Mouse (Mus musculus) forelimb bud, embryonic 11.5 days (tissue): Measurements from ENCODE around the gene Chst12.
"Not testable (repeated sequence)": the region's sequence is repeated elsewhere in the genome, so short reads cannot be mapped to it uniquely, and the experiment has no call there.

Experiments used
- DNase-seq: peaks from one replicate; pipeline ENCODE4 v3.0.0-alpha.2; 2012; ENCODE audit warnings: low read depth, low spot score

Chst12 gene

GRCm38 (mm10) chr5:140505208-140505780 lies at the start of gene Chst12:
Gene Chst12 (plus strand): TSS chr5:140505550.
- DNase-seq = peak; percentile 100

DNA sequence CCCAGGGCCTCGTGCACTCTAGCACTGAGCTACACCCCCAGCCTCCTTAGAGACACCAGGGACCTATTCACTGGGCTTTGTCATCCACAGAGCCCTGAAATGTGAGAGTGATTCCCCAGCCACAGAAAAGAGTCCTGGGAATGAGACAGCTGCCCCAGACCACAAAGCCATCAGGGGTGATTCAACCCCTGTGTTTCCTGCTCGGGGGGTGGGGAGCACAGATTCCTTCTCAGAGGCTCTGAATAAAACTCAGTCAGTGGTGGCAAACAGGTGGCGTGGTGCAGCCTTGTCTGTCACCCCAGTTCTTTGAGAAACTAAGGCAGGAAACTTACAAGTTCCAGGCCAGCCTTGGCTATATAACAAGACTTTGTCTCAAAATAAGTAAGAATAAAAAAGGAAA lies 43.9 kb upstream of the Chst12 start:
- DNase-seq = no peak

DNA sequence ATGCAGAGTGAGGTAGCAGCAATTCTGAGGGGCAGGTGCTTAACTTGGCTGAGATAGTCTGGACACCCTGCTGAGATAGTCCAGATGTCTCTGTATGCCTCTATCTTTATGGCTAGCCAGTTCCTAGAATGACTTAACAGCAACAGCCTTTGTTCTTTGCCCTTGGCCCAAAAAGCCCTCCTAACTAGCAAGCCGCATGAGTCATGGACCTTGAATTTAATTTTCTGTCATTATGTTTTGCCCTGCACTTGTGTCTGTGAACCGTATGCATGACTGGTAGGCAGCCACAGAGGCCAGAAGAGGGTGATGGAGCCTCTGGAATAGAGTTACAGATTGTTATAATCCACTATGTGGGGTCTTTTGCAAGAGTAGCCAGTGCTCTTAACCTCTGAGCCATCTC lies 42.2 kb upstream of the Chst12 start:
- DNase-seq = not testable (repeated sequence)

GRCm38 (mm10) chr5:140464943-140465342 lies 40.4 kb upstream of the Chst12 start:
- DNase-seq = no peak

DNA sequence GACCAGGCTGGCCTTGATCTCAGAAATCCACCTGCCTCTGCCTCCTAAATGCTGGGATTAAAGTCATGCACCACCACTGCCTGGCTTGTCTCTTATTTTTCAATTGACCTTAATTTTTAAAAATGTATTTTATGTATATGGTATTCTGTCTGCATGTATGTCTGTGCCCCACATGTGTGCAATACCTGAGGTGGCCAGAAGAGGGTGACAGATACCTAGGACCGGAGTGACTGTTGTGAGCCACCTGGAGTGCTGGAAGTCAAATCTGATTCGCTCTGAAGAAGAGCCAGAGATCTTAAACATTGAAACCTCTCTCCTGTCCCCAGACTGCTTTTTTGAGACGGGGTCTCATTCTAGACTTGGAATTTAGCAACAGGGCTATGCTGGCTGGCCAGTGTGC lies 33.0 kb upstream of the Chst12 start:
- DNase-seq = no peak

DNA sequence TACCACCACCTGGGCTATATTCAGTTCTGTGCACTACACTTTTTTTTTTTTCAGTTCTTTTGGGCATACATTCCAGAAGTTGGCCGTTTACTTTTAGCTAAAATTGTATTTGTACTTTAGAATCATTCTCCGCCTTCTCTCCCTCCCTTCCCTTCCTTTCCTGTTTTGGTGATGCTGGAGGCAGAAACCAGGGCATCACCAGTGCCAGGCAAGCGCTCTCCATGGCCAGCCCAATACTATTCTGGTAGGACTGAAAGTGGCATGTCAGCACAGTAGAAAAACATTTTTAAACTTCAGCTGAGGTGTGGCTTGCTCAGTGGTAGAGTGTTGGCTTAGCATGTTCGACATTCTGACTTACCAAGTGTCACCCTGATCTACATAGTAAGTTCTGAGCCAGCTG lies 23.9 kb upstream of the Chst12 start:
- DNase-seq = no peak

DNA sequence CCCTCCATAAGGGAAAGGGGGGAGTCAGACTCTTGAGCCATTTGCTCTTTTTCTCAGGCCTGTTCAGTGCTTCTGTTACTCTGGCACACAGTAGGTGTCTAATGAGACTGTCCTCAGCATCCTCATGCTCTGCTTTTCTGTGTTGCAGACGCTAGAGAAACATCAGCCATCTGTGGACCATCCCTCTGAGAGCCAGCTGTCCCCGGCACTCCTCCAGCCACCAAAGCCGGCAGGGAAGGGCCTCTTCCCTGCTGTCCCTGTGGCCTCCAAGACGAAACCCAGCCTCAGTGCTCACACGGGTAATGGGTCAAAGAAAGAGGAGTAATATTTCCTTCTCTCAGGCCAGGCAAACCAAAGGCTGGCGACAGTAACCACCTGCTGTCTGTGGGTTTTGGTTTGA lies 14.2 kb upstream of the Chst12 start:
- no peak for DNase-seq

DNA sequence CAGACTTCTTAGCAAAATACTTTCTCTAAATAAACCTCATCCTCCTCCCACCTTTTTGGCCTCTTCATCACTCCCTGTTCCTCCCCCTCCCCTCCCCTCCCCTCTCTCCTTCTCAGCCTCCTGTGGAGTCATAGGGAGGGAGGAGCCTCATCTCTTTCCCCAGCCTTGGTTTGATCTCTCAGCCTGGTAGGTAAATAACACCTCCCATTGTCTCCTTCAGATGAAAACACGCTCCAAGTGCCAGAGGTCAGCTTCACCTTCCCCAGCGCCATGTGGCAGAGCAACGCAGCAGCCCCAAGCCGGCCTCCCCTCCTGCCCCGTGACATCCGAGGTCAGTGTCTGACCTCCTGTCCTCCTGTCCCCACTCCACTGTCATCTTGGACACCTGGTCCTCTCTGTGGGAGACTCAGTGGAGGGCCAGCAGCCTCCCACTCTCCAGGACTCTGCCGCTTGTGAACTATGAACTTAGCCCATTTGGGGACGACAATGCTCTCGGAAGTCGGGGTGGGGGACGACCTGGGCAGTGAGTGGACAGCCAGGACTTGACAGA lies 12.6 kb upstream of the Chst12 start:
- no peak for DNase-seq

- no peak for DNase-seq
These were observed 7.2 kb upstream of the Chst12 start for GRCm38 (mm10) chr5:140498176-140498575.

GRCm38 (mm10) chr5:140500736-140501135 lies 4.6 kb upstream of the Chst12 start:
- no peak for DNase-seq

DNA sequence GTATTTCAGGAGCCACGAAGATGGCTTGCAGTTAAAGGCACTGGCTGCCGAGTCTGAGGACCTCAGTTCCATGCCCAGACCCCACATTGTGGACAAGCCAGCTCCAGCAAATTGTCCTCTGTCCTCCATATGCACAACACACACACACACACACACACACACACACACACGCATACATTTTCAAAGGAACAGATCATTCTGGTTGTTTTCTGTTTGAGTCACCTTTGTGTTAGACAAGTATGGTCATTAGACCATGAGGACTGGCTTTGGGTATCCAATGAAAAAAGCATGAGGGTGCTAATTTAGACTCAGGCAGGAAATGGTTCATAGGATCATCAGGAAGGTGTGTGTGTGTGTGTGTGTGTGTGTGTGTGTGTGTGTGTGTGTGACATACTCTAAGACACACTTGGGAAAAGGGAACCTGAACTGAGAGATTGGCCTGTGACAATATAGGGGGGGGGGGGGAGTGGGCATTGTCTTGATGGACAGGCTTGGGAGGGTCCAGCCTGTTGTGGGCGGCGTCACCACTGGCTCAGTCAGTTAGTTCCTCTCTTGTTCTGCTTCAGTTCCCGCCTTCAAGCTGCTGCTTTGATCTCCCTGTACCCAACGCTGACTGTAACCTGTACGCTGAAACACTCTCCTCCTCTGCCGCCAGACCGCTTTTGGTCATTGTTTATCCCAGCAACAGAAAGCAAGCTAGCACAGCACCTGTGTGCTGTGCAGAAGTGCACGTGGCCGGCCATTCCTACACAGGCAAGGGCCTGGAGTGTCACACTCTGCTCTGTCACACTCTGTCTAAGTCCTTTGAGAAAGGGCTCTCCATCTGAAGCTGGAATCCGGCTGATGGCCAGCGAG lies 3.1 kb upstream of the Chst12 start:
- DNase-seq = peak; percentile 44

DNA sequence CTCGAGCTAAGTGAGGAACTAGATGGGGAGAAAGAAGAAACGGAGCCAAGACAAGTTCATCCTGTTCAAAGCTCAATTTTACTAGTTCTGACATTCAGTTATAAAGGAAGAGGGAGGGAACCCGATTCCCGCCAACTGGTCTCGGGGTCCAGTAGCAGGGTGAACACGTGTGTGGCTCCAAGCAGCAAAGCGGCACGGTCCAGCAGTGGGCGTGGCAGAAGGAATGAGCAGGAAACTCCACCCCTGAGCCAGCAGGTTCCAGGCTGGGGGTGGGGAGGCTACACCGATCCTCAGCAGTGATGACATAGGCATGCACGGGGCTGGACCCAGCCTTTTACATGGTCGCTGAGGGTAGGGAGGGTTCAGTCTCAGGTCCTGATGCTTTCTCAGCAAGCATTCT lies 2.4 kb upstream of the Chst12 start:
- DNase-seq = peak; percentile 58

DNA sequence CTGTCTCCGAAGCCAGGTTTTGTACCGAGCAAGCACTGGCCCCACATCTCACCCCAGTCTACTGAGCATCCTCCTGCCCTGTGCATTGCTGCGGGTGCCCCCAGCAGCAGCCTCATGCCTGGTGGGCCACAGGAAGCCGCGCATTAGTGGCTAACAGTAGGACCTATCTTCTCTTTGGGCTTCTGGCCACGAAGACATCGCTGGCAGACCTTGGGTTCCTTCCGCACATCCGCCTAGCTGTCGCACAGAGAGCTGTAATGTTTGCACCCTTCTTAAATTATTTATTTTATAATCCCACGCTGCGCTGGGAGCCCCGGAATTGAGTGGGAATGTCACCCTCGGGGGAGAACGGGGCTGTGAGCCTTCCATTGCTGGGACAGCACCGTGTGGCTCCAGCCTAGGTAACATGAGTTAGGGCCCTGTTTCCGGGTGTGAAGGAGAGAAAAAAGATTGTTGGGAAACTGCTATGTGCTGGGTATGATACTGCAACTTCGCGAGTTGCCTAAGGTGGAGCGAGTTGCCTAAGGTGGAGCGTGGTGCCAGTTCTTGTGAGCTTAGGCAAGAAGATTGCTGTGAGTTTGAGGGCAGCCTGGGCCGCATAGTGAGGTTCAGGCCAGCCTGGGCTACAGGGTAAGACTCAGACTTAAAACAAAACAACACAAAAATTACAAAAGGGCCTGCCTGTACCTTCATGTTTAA lies 895 bp downstream of the Chst12 start:
- DNase-seq = no peak

- no peak for DNase-seq
These were observed 2.3 kb downstream of the Chst12 start for GRCm38 (mm10) chr5:140507466-140508208.

- DNase-seq = peak; percentile 38
These were observed 3.3 kb downstream of the Chst12 start for GRCm38 (mm10) chr5:140508686-140509085.

DNA sequence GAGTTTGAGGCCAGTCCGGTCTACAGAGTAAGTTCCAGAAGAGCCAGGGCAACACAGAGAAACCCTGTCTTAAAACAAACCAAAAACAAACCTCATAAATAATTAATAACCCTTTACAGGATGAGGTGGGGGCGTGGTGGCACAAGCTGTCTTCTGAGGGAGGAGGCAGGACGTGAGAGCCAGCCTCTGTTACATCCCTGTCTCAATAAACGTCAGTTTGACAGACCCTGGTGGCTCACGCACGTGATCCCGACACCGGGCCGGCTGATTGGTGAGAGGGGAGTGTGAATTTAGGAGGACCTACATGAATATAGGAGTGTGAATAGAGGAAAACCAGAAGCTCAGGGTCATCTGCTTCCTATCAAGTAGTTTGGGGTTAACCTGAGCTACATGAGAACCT lies 3.9 kb downstream of the Chst12 start:
- DNase-seq = no peak

- no peak for DNase-seq
These were observed 5.0 kb downstream of the Chst12 start for GRCm38 (mm10) chr5:140510012-140511000.

DNA sequence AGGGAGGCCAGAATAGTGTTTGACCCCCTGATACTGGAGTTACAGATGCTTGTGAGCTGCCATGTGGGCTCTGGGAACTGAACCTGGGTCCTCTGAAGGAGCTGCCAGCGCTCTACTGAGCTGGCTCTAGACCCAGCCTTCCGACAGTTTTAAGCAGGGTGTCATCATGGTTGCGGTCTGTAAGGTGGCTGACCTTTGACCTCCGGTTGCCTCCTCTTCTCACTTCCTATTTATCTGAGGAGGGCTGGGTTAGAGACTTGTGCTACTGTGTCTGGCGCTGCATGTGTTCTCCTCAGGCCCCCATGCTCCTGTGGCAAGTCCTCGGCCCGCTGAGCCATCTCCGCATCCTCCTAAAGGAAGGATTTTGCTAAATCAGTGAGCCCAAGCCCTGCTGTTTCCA lies 8.6 kb downstream of the Chst12 start:
- no peak for DNase-seq

DNA sequence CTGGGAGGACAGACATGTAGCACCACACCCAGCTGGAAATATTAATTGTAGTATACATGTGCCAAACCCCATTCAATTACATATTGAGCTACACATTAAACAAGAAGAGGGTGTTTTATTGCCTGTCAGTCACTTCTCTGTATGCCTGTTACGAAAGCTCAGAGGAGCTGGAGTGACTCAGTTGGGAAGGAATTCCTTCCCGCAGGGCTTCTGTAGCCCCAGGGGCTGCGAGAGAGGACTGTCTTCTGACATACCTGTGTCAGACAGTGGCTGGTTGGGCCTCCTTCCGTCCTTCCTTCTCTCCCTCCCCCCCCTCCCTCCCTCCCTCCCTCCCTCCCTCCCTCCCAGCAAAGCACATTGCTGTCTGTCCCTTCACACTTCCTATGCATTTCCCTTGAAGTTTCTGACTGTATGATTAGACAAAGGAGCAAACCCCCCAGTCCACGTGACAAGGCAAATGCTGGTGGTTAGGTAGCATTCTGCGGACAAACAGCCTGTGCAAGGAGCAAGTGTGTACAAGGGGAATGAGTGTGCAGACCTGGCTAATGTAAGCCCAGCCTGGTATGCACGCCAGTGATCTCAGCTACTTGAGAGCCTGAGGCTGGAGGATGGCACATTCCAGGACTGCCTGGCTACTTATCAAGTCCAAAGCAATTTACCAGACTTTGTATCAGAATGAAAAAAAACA lies 9.6 kb downstream of the Chst12 start:
- DNase-seq = peak; percentile 42
